Mouse (Mus musculus) liver, embryonic 12.5 days (tissue): Measurements from ENCODE around the gene Adgrg1. TPM values are rescaled to one million over a fixed set of nuclear protein-coding genes. Genes with fewer than 3 reads are reported as not detected.

Experiments used
- ATAC-seq: fragments of 200-750 bp; cut with Nextera tagmentation; 2 replicates; pipeline ENCODE4 v1.8.0; 2017; ENCODE audit warnings: moderate number of reproducible peaks, mild to moderate bottlenecking, moderate library complexity
- H3K27ac ChIP-seq: fragments of 300-500 bp; sonication (generic); 2 replicates; pipeline ENCODE4 v1.5.1; 2016; ENCODE audit warnings: mild to moderate bottlenecking
- H3K27me3 ChIP-seq: fragments of 300-500 bp; sonication (generic); replicated peaks from 2 replicates; pipeline ENCODE4 v1.6.1; 2016; ENCODE audit warnings: mild to moderate bottlenecking, moderate library complexity
- H3K36me3 ChIP-seq: fragments of 300-500 bp; sonication (generic); 2 replicates; pipeline ENCODE4 v1.6.1; 2016; ENCODE audit warnings: mild to moderate bottlenecking, moderate library complexity
- H3K4me1 ChIP-seq: fragments of 300-500 bp; sonication (generic); 2 replicates; pipeline ENCODE4 v1.6.1; 2016
- H3K4me2 ChIP-seq: fragments of 300-500 bp; sonication (generic); 2 replicates; pipeline ENCODE4 v1.6.1; 2016; ENCODE audit warnings: mild to moderate bottlenecking, moderate library complexity
- H3K4me3 ChIP-seq: fragments of 300-500 bp; sonication (generic); 2 replicates; pipeline ENCODE4 v1.5.1; 2016; ENCODE audit warnings: mild to moderate bottlenecking, moderate library complexity
- H3K9ac ChIP-seq: fragments of 300-500 bp; sonication (generic); 2 replicates; pipeline ENCODE4 v1.6.1; 2016; ENCODE audit warnings: mild to moderate bottlenecking, moderate library complexity
- H3K9me3 ChIP-seq: fragments of 300-500 bp; sonication (generic); replicated peaks from 2 replicates; pipeline ENCODE4 v1.6.1; 2016; ENCODE audit warnings: mild to moderate bottlenecking, moderate library complexity
- WGBS: fragments of 180-500 bp; shearing (Covaris S2); methylation state at CpG from one replicate; pipeline ENCODE4 v1.1.7; 2016; ENCODE audit not compliant: insufficient replicate concordance; 5-methylcytosine and 5-hydroxymethylcytosine counted together
- polyA plus RNA-seq: library from polyadenylated mRNA; unstranded; fragments of >200 nt; fragmentation: Nextera tagmentation; extraction: Ambion mirVana; gene quantifications from 2 replicates; pipeline ENCODE4 v1.2.1, GENCODE M21; 2016

Gene Adgrg1
- polyA plus RNA-seq, 1 experiment from 2014 or later = 78.5 TPM

- peaks cover 98% of the 10 kb centered on the region for H3K4me1 ChIP-seq
- no peaks in the 10 kb centered on the region for H3K27me3 ChIP-seq
- H3K36me3 ChIP-seq = peaks cover 87% of the 10 kb centered on the region
- H3K27ac ChIP-seq = peak overlapping the region; percentile 43
- 0 out of 2 replicates have a peak overlapping the region, but pooled peaks have one; percentile 1 for H3K4me3 ChIP-seq
- ATAC-seq = no peak
- no peaks in the 10 kb centered on the region for H3K9me3 ChIP-seq
- WGBS = 47% methylated on average over 11 of the region's 11 CpGs
- H3K4me2 ChIP-seq = peak overlapping the region; percentile 92
- H3K9ac ChIP-seq = peak overlapping the region; percentile 12
Observed at GRCm38 (mm10) chr8:94990598-94991453, 16.3 kb downstream of the Adgrg1 start.

DNA sequence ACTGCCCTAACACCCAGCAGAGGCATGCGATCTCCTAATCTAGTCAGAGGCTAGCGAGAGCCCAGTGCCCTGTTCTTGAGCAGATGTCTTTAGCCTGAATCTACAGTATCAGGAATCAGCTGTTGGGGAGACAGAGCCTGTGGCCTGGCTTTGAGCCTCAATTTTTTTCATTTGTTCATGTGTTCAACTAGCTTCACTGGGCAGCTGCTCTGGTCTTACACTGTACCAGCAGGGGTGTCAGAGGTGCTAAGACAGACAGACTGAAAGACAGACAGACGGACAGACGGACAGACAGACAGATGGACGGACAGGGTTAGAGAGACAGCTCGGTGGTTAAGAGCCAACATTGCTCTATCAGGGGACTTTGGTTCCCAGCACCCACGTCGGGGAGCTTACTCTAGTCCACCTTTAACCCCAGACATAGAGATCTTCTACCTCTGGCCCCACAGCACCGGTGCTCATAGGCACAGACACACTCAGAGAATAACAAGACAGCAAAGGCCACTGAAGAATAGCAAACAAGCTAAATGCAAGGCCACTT is 17.0 kb downstream of the Adgrg1 start:
- 60% methylated on average over 9 of the region's 9 CpGs for WGBS
- ATAC-seq = no peak
- Histone ChIP-seq H3K9me3 (no peaks in the 10 kb centered on the region), H3K4me3 (no peak overlapping the region), H3K4me2 (peak overlapping the region; percentile 92), H3K9ac (peak overlapping the region; percentile 12), H3K36me3 (peaks cover 94% of the 10 kb centered on the region), H3K27me3 (no peaks in the 10 kb centered on the region), H3K27ac (peak overlapping the region; percentile 52), H3K4me1 (peaks cover 100% of the 10 kb centered on the region)

GRCm38 (mm10) chr8:94992010-94992409 is 17.5 kb downstream of the Adgrg1 start:
- H3K9ac ChIP-seq = no peak overlapping the region; the same call in 1 of the 2 replicates
- H3K4me1 ChIP-seq = peaks cover 100% of the 10 kb centered on the region
- no peaks in the 10 kb centered on the region for H3K9me3 ChIP-seq
- no peak for ATAC-seq
- WGBS = 63% methylated on average over 4 of the region's 4 CpGs
- no peak overlapping the region for H3K4me3 ChIP-seq
- peak overlapping the region; percentile 32 for H3K4me2 ChIP-seq
- H3K27ac ChIP-seq = peak overlapping the region; percentile 52
- H3K36me3 ChIP-seq = peaks cover 98% of the 10 kb centered on the region
- H3K27me3 ChIP-seq = no peaks in the 10 kb centered on the region

- H3K36me3 ChIP-seq = peaks cover 98% of the 10 kb centered on the region
Observed at GRCm38 (mm10) chr8:94992534-94992933, 18.0 kb downstream of the Adgrg1 start.

GRCm38 (mm10) chr8:94992996-94993724 is 18.6 kb downstream of the Adgrg1 start:
- Histone ChIP-seq H3K4me3 (no peak overlapping the region), H3K27ac (peak overlapping the region; percentile 52; the same call in 1 of the 2 replicates), H3K9ac (no peak overlapping the region), H3K36me3 (peaks cover 98% of the 10 kb centered on the region), H3K4me2 (no peak overlapping the region), H3K4me1 (peaks cover 100% of the 10 kb centered on the region), H3K27me3 (no peaks in the 10 kb centered on the region), H3K9me3 (no peaks in the 10 kb centered on the region)
- no peak for ATAC-seq
- 62% methylated on average over 9 of the region's 9 CpGs for WGBS

More at GRCm38 (mm10) chr8:94992534-94992933, 18.0 kb downstream of the Adgrg1 start:
- WGBS = 72% methylated on average over 5 of the region's 5 CpGs
- H3K27ac ChIP-seq = peak overlapping the region; percentile 52; the same call in 1 of the 2 replicates
- H3K4me2 ChIP-seq = peak overlapping the region; percentile 32; the same call in 1 of the 2 replicates
- no peaks in the 10 kb centered on the region for H3K9me3 ChIP-seq
- peaks cover 100% of the 10 kb centered on the region for H3K4me1 ChIP-seq
- ATAC-seq = no peak
- H3K27me3 ChIP-seq = no peaks in the 10 kb centered on the region
- no peak overlapping the region for H3K4me3 ChIP-seq
- peak overlapping the region; percentile 23; the same call in 1 of the 2 replicates for H3K9ac ChIP-seq

DNA sequence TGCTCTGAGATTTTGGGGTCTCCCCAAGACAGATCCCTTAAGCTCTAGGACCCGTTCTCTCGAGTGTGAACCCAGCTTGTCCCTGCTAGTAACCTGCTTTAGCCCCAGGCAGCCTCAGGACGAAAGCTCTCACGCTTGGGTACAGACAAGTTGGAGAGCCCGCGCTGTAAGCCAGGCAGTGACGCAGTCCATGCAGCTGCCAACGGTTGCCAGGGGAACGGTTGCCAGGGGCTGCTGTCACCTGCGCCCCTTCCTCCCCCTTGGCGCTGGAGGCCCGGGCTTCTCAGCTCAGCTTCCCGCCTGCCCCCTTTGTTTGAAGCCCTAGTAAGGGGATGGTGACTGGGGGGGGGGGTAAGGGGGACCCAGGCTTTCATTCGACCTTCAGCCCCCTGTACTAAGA is 19.5 kb downstream of the Adgrg1 start:
- H3K9ac ChIP-seq = no peak overlapping the region
- ATAC-seq = no peak
- H3K36me3 ChIP-seq = peaks cover 96% of the 10 kb centered on the region

GRCm38 (mm10) chr8:94994510-94994909 is 20.0 kb downstream of the Adgrg1 start:
- H3K4me3 ChIP-seq = no peak overlapping the region
- no peak for ATAC-seq
- H3K36me3 ChIP-seq = peaks cover 91% of the 10 kb centered on the region
- no peaks in the 10 kb centered on the region for H3K27me3 ChIP-seq
- no peaks in the 10 kb centered on the region for H3K9me3 ChIP-seq
- peaks cover 100% of the 10 kb centered on the region for H3K4me1 ChIP-seq
- H3K9ac ChIP-seq = no peak overlapping the region
- WGBS = 63% methylated on average over 1 of the region's 1 CpGs
- no peak overlapping the region; the same call in 1 of the 2 replicates for H3K27ac ChIP-seq
- no peak overlapping the region for H3K4me2 ChIP-seq

More for the DNA sequence above, 19.5 kb downstream of the Adgrg1 start:
- H3K27ac ChIP-seq = no peak overlapping the region; the same call in 1 of the 2 replicates
- H3K27me3 ChIP-seq = no peaks in the 10 kb centered on the region
- WGBS = 45% methylated on average over 14 of the region's 14 CpGs
- H3K4me1 ChIP-seq = peaks cover 100% of the 10 kb centered on the region
- no peak overlapping the region for H3K4me3 ChIP-seq
- no peaks in the 10 kb centered on the region for H3K9me3 ChIP-seq
- no peak overlapping the region; the same call in 1 of the 2 replicates for H3K4me2 ChIP-seq

GRCm38 (mm10) chr8:94995336-94995893 is 20.9 kb downstream of the Adgrg1 start:
- ATAC-seq = no peak
- Histone ChIP-seq H3K27me3 (no peaks in the 10 kb centered on the region), H3K9me3 (no peaks in the 10 kb centered on the region), H3K4me3 (no peak overlapping the region), H3K27ac (peak overlapping the region; percentile 38), H3K36me3 (peaks cover 82% of the 10 kb centered on the region), H3K4me2 (no peak overlapping the region), H3K9ac (no peak overlapping the region), H3K4me1 (peaks cover 100% of the 10 kb centered on the region)
- WGBS = 67% methylated on average over 5 of the region's 5 CpGs

- no peak overlapping the region for H3K9ac ChIP-seq
- no peak overlapping the region for H3K4me2 ChIP-seq
- no peaks in the 10 kb centered on the region for H3K9me3 ChIP-seq
- H3K4me3 ChIP-seq = no peak overlapping the region
- H3K36me3 ChIP-seq = peaks cover 82% of the 10 kb centered on the region
- 81% methylated on average over 12 of the region's 12 CpGs for WGBS
- peaks cover 100% of the 10 kb centered on the region for H3K4me1 ChIP-seq
- H3K27me3 ChIP-seq = no peaks in the 10 kb centered on the region
- no peak overlapping the region for H3K27ac ChIP-seq
- ATAC-seq = no peak
Observed at GRCm38 (mm10) chr8:94996037-94996436, 21.5 kb downstream of the Adgrg1 start.

DNA sequence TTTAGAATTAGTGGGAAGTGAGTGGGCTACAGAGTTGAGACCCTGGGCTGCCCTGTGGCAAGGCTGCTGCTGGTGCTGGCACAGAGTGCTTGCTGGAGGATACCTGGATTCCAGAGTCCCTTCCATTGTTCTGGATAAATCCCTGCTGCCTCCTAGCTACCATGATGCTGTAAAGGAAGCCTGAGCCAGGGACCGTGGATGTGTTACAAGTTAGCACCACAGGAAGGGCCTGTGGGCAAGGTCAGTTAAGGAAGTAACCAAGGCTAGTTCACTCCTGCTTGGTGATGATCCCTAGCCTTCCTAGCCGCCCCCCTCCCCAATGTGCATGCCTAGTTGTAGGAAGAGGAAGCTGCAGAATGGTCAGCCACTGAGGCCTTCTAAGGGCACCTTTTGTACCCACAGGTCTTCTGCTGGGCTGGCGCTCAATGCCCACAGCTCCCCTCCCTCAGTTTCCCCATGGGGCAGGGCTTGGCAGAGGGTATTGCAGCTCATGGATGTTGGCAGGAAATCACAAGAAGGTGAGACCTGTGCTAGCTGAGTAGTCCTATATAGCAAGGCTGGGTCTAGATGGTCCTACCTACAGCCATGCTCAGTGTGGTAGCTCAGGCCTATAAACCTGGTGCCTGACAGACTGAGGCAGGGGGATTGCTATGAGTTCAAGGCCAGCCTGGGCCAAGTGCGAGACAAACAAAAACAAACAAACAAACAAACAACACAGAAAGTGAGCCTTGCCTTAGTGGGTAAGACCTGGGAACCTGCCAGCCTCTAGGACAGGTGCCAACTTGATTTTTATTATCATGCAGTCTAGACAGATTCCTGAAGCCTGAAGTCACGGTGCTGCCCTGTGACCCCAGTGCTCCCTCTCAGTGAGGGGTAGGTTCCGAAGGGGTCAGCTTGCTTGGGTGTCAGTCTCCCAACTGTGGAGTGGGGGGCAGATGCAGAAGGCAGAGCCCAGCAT is 22.6 kb downstream of the Adgrg1 start:
- H3K4me1 ChIP-seq = peaks cover 100% of the 10 kb centered on the region
- no peak overlapping the region for H3K4me3 ChIP-seq
- H3K36me3 ChIP-seq = peaks cover 80% of the 10 kb centered on the region
- H3K9me3 ChIP-seq = no peaks in the 10 kb centered on the region
- peak overlapping the region; percentile 71; the same call in 1 of the 2 replicates for H3K27ac ChIP-seq
- H3K9ac ChIP-seq = no peak overlapping the region
- no peak overlapping the region for H3K4me2 ChIP-seq
- 61% methylated on average over 6 of the region's 6 CpGs for WGBS
- no peak for ATAC-seq
- no peaks in the 10 kb centered on the region for H3K27me3 ChIP-seq
